Mouse (Mus musculus): ENCODE measurements at regions not wholly inside any gene's neighbourhood (a gene's known extent, or its start where the extent isn't known, plus 50 kb on each side); places are given as distances from the start of the nearest gene placed in this dataset.

DNA sequence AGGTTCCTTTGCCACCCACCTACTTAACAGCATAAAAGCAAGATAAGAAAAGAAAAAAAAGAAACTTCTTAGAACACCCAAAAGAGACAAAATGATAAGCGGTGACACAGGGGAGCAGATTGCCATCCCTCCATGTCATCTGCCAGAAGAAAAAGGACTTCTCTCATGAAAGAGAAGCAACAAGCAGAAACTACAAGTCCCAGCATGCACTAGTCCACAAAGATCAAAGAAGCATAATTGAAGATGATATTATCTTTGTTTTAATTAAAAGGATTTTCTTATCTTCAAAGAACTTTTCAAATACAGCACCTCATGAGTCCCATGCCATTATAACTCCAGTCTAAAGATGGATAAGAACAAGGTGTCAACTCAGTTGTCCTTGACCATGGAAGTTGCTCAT, 231.0 kb upstream of the 4930412O13Rik start:
- WGBS = 94% methylated on average over 1 of the region's 1 CpGs
- no peak for ATAC-seq (ENCODE audit: low FRiP score)
- H3K9me3 ChIP-seq (ENCODE audit: low read length) = no peaks in the 10 kb centered on the region

DNA sequence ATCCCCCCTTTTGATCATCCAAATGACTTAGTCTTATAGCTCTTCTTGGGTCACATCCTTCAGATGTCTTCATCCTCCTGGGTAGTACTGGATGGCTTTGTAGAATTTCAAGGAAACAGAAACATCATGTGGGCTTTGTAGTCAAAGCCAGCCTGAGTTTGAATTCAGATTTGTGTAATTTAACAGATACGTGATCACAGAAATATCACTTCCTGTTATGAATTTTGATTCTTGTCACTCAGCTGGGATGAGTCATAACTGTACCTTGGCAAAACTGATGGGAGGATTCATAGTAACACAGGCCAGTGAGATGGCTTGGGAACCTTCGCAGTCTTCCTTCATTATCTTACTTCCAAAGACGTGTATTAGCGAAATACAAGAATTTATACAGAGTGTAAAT, 222.2 kb upstream of the 4930412O13Rik start:
- 91% methylated on average over 4 of the region's 4 CpGs for WGBS
- ATAC-seq (ENCODE audit: low FRiP score) (no peak), DNase-seq (ENCODE audit: low spot score) (no peak)

More for the DNA sequence above, 231.0 kb upstream of the 4930412O13Rik start:
- no peaks in the 10 kb centered on the region for H3K4me1 ChIP-seq (ENCODE audit: insufficient read depth, low read length)
- no peak overlapping the region for H3K9ac ChIP-seq (replicated peaks; ENCODE audit: low read length, poor library complexity, severe bottlenecking)
- TF ChIP-seq CTCF (IDR thresholded peaks at IDR 0.05) = no peak
- no peak overlapping the region for H3K4me3 ChIP-seq (ENCODE audit: low read depth, low read length)
- no peak overlapping the region for H3K27ac ChIP-seq (ENCODE audit: low read depth, low read length)
- DNase-seq (ENCODE audit: low spot score) = no peak
- H3K4me2 ChIP-seq (ENCODE audit: low read depth, low read length, poor library complexity, severe bottlenecking) = no peak overlapping the region
- no peaks in the 10 kb centered on the region for H3K36me3 ChIP-seq (ENCODE audit: insufficient read depth, low read length)
- H3K27me3 ChIP-seq (ENCODE audit: insufficient read depth, low read length) = no peaks in the 10 kb centered on the region

DNA sequence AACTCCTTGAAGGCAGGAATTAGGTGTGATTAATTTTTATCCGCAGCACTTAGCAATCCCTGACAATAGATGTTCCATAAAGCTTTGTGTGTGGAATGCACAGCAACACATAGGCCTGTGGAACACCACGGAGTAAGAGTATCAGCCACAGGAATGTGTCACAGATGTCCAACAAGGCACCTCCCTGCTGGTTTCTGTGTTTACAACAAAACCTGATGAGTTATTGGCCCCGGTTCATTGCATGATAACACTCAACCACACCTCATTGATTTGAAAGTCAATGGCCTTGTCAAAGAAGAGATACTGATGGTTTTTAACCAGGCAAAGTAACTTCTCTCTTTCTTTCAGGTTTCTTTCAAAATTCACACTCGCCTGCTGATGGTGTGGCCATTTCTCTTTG, 211.4 kb upstream of the 4930412O13Rik start:
- WGBS = 74% methylated on average over 4 of the region's 4 CpGs
- H3K4me1 ChIP-seq (ENCODE audit: insufficient read depth, low read length) = no peaks in the 10 kb centered on the region
- H3K27ac ChIP-seq (ENCODE audit: low read depth, low read length) = no peak overlapping the region
- H3K9ac ChIP-seq (replicated peaks; ENCODE audit: low read length, poor library complexity, severe bottlenecking) = no peak overlapping the region
- no peak overlapping the region for H3K4me3 ChIP-seq (ENCODE audit: low read depth, low read length)
- no peak overlapping the region for H3K4me2 ChIP-seq (ENCODE audit: low read depth, low read length, poor library complexity, severe bottlenecking)
- ATAC-seq (ENCODE audit: low FRiP score) (no peak), DNase-seq (ENCODE audit: low spot score) (no peak)
- H3K36me3 ChIP-seq (ENCODE audit: insufficient read depth, low read length) = no peaks in the 10 kb centered on the region
- no peak for TF ChIP-seq CTCF (IDR thresholded peaks at IDR 0.05)
- H3K27me3 ChIP-seq (ENCODE audit: insufficient read depth, low read length) = no peaks in the 10 kb centered on the region
- no peaks in the 10 kb centered on the region for H3K9me3 ChIP-seq (ENCODE audit: low read length)

More for the DNA sequence above, 222.2 kb upstream of the 4930412O13Rik start:
- Histone ChIP-seq H3K27me3 (ENCODE audit: insufficient read depth, low read length) (no peaks in the 10 kb centered on the region), H3K36me3 (ENCODE audit: insufficient read depth, low read length) (no peaks in the 10 kb centered on the region), H3K4me1 (ENCODE audit: insufficient read depth, low read length) (no peaks in the 10 kb centered on the region), H3K4me3 (ENCODE audit: low read depth, low read length) (no peak overlapping the region), H3K27ac (ENCODE audit: low read depth, low read length) (no peak overlapping the region), H3K9ac (replicated peaks; ENCODE audit: low read length, poor library complexity, severe bottlenecking) (no peak overlapping the region), H3K4me2 (ENCODE audit: low read depth, low read length, poor library complexity, severe bottlenecking) (no peak overlapping the region), H3K9me3 (ENCODE audit: low read length) (no peaks in the 10 kb centered on the region)
- TF ChIP-seq CTCF (IDR thresholded peaks at IDR 0.05) = no peak

DNA sequence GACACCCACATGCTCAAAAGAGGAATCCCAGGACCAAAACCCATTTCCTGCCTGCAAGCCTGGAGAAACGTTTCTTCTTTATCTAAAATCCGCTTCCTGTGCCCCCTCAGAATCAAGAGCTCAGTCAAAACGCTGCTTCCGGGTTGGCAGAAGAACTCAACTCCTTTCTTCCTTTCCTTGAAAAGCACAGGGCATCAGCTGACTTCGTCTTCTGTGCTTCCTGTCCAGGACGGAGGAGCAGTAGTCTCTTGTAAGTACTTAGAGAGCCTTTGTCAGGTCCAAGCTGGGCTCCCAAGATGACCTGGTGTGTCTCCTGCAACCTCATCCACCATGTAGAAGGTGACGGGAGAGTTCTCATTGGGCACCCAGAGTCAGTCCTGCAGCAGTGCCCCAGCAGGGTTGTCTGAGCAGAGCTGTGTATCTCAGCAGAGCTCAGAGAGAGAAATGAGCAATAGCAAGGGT, 199.3 kb upstream of the 4930412O13Rik start:
- Histone ChIP-seq H3K36me3 (ENCODE audit: insufficient read depth, low read length) (no peaks in the 10 kb centered on the region), H3K4me1 (ENCODE audit: insufficient read depth, low read length) (no peaks in the 10 kb centered on the region), H3K27me3 (ENCODE audit: insufficient read depth, low read length) (no peaks in the 10 kb centered on the region), H3K4me3 (ENCODE audit: low read depth, low read length) (no peak overlapping the region), H3K27ac (ENCODE audit: low read depth, low read length) (no peak overlapping the region), H3K9ac (replicated peaks; ENCODE audit: low read length, poor library complexity, severe bottlenecking) (no peak overlapping the region), H3K4me2 (ENCODE audit: low read depth, low read length, poor library complexity, severe bottlenecking) (no peak overlapping the region), H3K9me3 (ENCODE audit: low read length) (no peaks in the 10 kb centered on the region)
- WGBS = 79% methylated on average over 7 of the region's 7 CpGs
- no peak for TF ChIP-seq CTCF (IDR thresholded peaks at IDR 0.05)
- ATAC-seq (ENCODE audit: low FRiP score) = no peak
- DNase-seq (ENCODE audit: low spot score) = no peak

DNA sequence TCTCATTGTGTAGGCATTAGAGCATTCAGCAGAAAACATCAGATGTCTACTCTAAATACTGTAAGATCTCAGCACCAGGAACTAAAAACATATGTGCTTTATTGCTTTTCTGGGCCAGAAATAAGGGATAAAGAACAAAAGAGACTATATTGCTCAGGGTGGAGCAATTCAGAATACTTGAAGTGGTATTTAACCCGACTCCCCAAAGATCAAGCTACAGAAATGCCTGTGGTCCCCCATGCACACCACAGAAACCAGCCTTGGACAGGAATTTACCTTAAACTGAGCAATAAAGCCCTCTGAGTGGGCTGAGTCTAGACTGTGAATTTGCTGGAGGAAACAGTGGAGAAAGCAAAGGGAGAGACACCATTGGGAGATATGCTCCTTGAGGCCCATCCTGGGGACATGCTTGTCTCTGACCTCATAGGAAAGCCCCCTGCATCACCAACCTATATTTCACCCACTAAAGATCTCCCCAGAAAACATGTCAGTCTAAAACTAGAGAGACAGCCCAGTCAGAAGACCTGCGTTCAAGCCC, 197.3 kb upstream of the 4930412O13Rik start:
- H3K4me1 ChIP-seq (ENCODE audit: insufficient read depth, low read length) = no peaks in the 10 kb centered on the region
- H3K4me3 ChIP-seq (ENCODE audit: low read depth, low read length) = no peak overlapping the region
- no peaks in the 10 kb centered on the region for H3K27me3 ChIP-seq (ENCODE audit: insufficient read depth, low read length)
- 96% methylated on average over 2 of the region's 2 CpGs for WGBS
- no peak overlapping the region for H3K4me2 ChIP-seq (ENCODE audit: low read depth, low read length, poor library complexity, severe bottlenecking)
- H3K27ac ChIP-seq (ENCODE audit: low read depth, low read length) = no peak overlapping the region
- ATAC-seq (ENCODE audit: low FRiP score) (no peak), DNase-seq (ENCODE audit: low spot score) (no peak)
- H3K9ac ChIP-seq (replicated peaks; ENCODE audit: low read length, poor library complexity, severe bottlenecking) = no peak overlapping the region
- no peaks in the 10 kb centered on the region for H3K36me3 ChIP-seq (ENCODE audit: insufficient read depth, low read length)
- TF ChIP-seq CTCF (IDR thresholded peaks at IDR 0.05) = no peak
- H3K9me3 ChIP-seq (ENCODE audit: low read length) = no peaks in the 10 kb centered on the region

DNA sequence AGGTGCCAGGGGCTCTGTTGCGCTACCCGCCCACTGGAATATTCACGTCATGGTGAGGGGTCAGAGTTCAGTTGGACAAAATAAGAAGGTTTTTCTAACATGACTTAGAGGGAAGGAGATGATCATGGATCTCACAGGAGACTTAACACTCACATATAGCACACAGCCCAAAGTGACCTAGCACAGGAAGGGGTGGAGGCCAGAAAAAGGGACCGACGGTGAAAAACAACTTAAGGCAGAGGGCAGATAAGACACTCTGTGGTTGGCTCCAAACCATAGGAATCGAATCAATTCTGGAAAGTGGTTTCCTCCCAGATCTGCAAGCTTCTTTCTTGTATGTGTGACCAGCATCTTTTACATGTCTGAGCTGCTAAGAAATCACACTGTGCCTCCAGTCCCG, 192.9 kb upstream of the 4930412O13Rik start:
- Histone ChIP-seq H3K9ac (replicated peaks; ENCODE audit: low read length, poor library complexity, severe bottlenecking) (no peak overlapping the region), H3K27me3 (ENCODE audit: insufficient read depth, low read length) (no peaks in the 10 kb centered on the region), H3K4me1 (ENCODE audit: insufficient read depth, low read length) (no peaks in the 10 kb centered on the region), H3K9me3 (ENCODE audit: low read length) (no peaks in the 10 kb centered on the region), H3K4me3 (ENCODE audit: low read depth, low read length) (no peak overlapping the region), H3K27ac (ENCODE audit: low read depth, low read length) (no peak overlapping the region), H3K4me2 (ENCODE audit: low read depth, low read length, poor library complexity, severe bottlenecking) (no peak overlapping the region), H3K36me3 (ENCODE audit: insufficient read depth, low read length) (no peaks in the 10 kb centered on the region)
- no peak for DNase-seq (ENCODE audit: low spot score)
- no peak for ATAC-seq (ENCODE audit: low FRiP score)
- TF ChIP-seq CTCF (IDR thresholded peaks at IDR 0.05) = no peak
- 83% methylated on average over 7 of the region's 7 CpGs for WGBS

Data from midbrain, postnatal 0 days (tissue).